10 mouse cellular contexts compared by ENCODE assay signal in the genomic region with DNA sequence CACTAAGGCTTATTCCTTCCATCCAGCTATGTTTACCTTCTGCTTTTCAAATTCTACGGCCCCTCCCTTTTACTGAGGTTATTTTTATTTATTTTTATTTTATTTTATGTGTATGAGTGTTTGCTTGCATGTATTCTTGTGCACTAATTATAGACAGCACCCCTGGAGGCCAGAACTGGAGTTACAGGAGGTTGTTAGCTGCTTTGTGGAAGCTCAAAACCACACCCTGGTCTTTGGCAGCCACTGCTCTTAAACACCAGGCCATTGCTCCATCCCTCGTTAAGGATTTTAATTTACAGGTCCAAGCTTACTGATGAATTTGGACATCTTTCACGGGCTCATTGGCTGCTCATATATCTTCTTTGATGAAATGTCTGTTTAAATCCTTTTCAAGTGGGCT. TPM values are rescaled to one million over a fixed set of nuclear protein-coding genes. Genes with fewer than 3 reads are reported as not detected.
A peak's percentile ranks its signal among the peaks of the same experiment; 100 is the strongest.
DNase-seq lines count a peak whose midpoint lies in the region; ATAC-seq and TF ChIP-seq lines count a peak whose summit lies in the region.
"Had no signal": no experiment of that assay in that cellular context is flagged by ENCODE, and none has a peak within 500 bp of the region (broad histone marks: within the 10 kb centered on the region; RNA-seq: fewer than 3 reads in every experiment).

No protein-coding gene starts in this region.

- peaks cover 21% of the 10 kb centered on the region for H3K27me3 ChIP-seq in Patski
- no peaks in the 10 kb centered on the region for H3K27me3 ChIP-seq in liver, postnatal 0 days (ENCODE audit: insufficient read depth, low read length)
- H3K27me3 ChIP-seq: stomach, embryonic 15.5 days had no signal

- DNase-seq in layer of hippocampus, adult 2 months (ENCODE audit: low spot score in 2 of 2): no peak
- no peak for DNase-seq in layer of hippocampus, adult 9-10 months (ENCODE audit: low spot score)
- DNase-seq in Patski (ENCODE audit: low read depth, low spot score): no peak
- DNase-seq in liver, postnatal 0 days: no peak
- no peak for DNase-seq in left cerebral cortex, postnatal 10 days (ENCODE audit: extremely low spot score in 1 of 2, low spot score in 2 of 2)
- DNase-seq in kidney, adult 8-10 months: no peak
- DNase-seq: adrenal gland, adult 8-10 months; lung, postnatal 10 days had no signal

- WGBS in liver, postnatal 0 days (ENCODE audit: insufficient replicate concordance): 57% methylated on average over 3 of the region's 3 CpGs

- CTCF ChIA-PET in Patski (lab: Charles Lee): interaction anchor here (0.7 to 1.4 kb wide), 2 partner anchors 10 to 14 kb away, joined by 3 to 5 read pairs; no protein-coding TSS in a partner anchor

- POLR2A ChIA-PET in Patski (lab: Charles Lee): no interaction called here

- H3K9me3 ChIP-seq in liver, postnatal 0 days (ENCODE audit: low read length): no peaks in the 10 kb centered on the region
- H3K9me3 ChIP-seq: stomach, embryonic 15.5 days had no signal

- no peaks in the 10 kb centered on the region for H3K4me1 ChIP-seq in liver, postnatal 0 days (ENCODE audit: insufficient read depth)
- H3K4me1 ChIP-seq: stomach, embryonic 15.5 days had no signal

- no peak overlapping the region for H3K4me3 ChIP-seq in layer of hippocampus, adult 2 months
- no peak overlapping the region for H3K4me3 ChIP-seq in liver, postnatal 0 days (ENCODE audit: low read depth, low read length)
- H3K4me3 ChIP-seq: stomach, embryonic 15.5 days had no signal

- intact Hi-C loops in left cerebral cortex, postnatal 10 days (cut with DNase I): no loop called here

- TF ChIP-seq CTCF in layer of hippocampus, adult 2 months (conservative IDR thresholded peaks at IDR 0.05): peak; percentile 64
- peak; percentile 36 for TF ChIP-seq CTCF in Patski (IDR thresholded peaks at IDR 0.05)
- TF ChIP-seq CTCF in liver, postnatal 0 days (IDR thresholded peaks at IDR 0.05; ENCODE audit: low read depth): peak; percentile 60

- in situ Hi-C loops in Patski (cut with MboI; ENCODE audit: low pct_unique_long_range_greater_than_20kb): no loop called here

- H3K36me3 ChIP-seq in liver, postnatal 0 days (replicated peaks; ENCODE audit: insufficient read depth, low read length): no peaks in the 10 kb centered on the region
- H3K36me3 ChIP-seq: stomach, embryonic 15.5 days had no signal

- no peak overlapping the region for H3K9ac ChIP-seq in liver, postnatal 0 days (replicated peaks)
- H3K9ac ChIP-seq: stomach, embryonic 15.5 days had no signal

- no peak for TF ChIP-seq EP300 in liver, postnatal 0 days (IDR thresholded peaks at IDR 0.05; ENCODE audit: low read depth)

- no peak overlapping the region for H3K4me2 ChIP-seq in liver, postnatal 0 days (ENCODE audit: low read depth, low read length)
- H3K4me2 ChIP-seq: stomach, embryonic 15.5 days had no signal

- no peak overlapping the region for H3K27ac ChIP-seq in layer of hippocampus, adult 2 months
- H3K27ac ChIP-seq in liver, postnatal 0 days (ENCODE audit: low read depth): no peak overlapping the region
- H3K27ac ChIP-seq: stomach, embryonic 15.5 days had no signal

- ATAC-seq in CD4-positive, CD25-positive, alpha-beta regulatory T cell, adult 4 months: peak; percentile 66
- ATAC-seq in Patski: no peak
- no peak for ATAC-seq in liver, postnatal 0 days

RNA-seq across cellular contexts. Expression of gene Mocs1, which starts 14.6 kb away (rescaled TPM):
- 10 to 100 TPM; 15.0 to 19.9 TPM for total RNA-seq in layer of hippocampus, adult 2 months (2021)
- polyA plus RNA-seq in CD4-positive, CD25-positive, alpha-beta regulatory T cell, adult 4 months (2017; shearing (Covaris generic)): 10 to 100 TPM; 12.4 to 13.7 TPM
- polyA plus RNA-seq in Patski (2021): 33.9 TPM
- 8.8 and 11.8 TPM in 2 replicates for polyA plus RNA-seq in liver, postnatal 0 days (2015; fragmentation: Nextera tagmentation; extraction: Ambion mirVana)
- 10 to 100 TPM; 10.6 to 11.5 TPM for total RNA-seq in left cerebral cortex, postnatal 10 days (2021)
